Mouse (Mus musculus) kidney, embryonic 14.5 days (tissue): Measurements from ENCODE around the gene Ifnlr1. TPM values are rescaled to one million over a fixed set of nuclear protein-coding genes. Genes with fewer than 3 reads are reported as not detected.
A peak's percentile ranks its signal among the peaks of the same experiment; 100 is the strongest.
"Not testable (repeated sequence)": the region's sequence is repeated elsewhere in the genome, so short reads cannot be mapped to it uniquely, and the experiment has no call there.

Experiments used
- ATAC-seq: fragments of 200-750 bp; cut with Nextera tagmentation; 2 replicates; pipeline ENCODE4 v1.8.0; 2017; ENCODE audit warnings: moderate number of reproducible peaks, mild to moderate bottlenecking, moderate TSS enrichment, moderate library complexity; ENCODE audit not compliant: low FRiP score, low TSS enrichment
- H3K27ac ChIP-seq: fragments of 300-500 bp; sonication (generic); 2 replicates; pipeline ENCODE4 v1.5.1; 2014; ENCODE audit warnings: low read depth, mild to moderate bottlenecking, low read length, moderate library complexity, mixed read lengths
- H3K27me3 ChIP-seq: fragments of 300-500 bp; sonication (generic); 2 replicates; pipeline ENCODE4 v1.6.1; 2014; ENCODE audit warnings: mild to moderate bottlenecking, low read length; ENCODE audit not compliant: control insufficient read depth, insufficient read depth
- H3K36me3 ChIP-seq: fragments of 300-500 bp; sonication (generic); 2 replicates; pipeline ENCODE4 v1.6.1; 2014; ENCODE audit warnings: low read length, mixed read lengths; ENCODE audit not compliant: control insufficient read depth, insufficient read depth
- H3K4me1 ChIP-seq: fragments of 300-500 bp; sonication (generic); 2 replicates; pipeline ENCODE4 v1.6.1; 2014; ENCODE audit warnings: low read length, mixed read lengths; ENCODE audit not compliant: control insufficient read depth, insufficient read depth
- H3K4me2 ChIP-seq: fragments of 300-500 bp; sonication (generic); replicated peaks from 2 replicates; pipeline ENCODE4 v1.6.1; 2014; ENCODE audit warnings: low read depth, mild to moderate bottlenecking, low read length
- H3K4me3 ChIP-seq: fragments of 300-500 bp; sonication (generic); 2 replicates; pipeline ENCODE4 v1.5.1; 2014; ENCODE audit warnings: mild to moderate bottlenecking, low read length
- H3K9ac ChIP-seq: fragments of 300-500 bp; sonication (generic); 2 replicates; pipeline ENCODE4 v1.6.1; 2014; ENCODE audit warnings: low read depth, mild to moderate bottlenecking, low read length, moderate library complexity
- H3K9me3 ChIP-seq: fragments of 300-500 bp; sonication (generic); 2 replicates; pipeline ENCODE4 v1.6.1; 2016; ENCODE audit warnings: low read length; ENCODE audit not compliant: control insufficient read depth
- WGBS: fragments of 180-500 bp; shearing (Covaris S2); extraction: QIAGEN DNeasy Blood & Tissue Kit; methylation state at CpG from one replicate; pipeline ENCODE4 v1.1.7; 2014; 5-methylcytosine and 5-hydroxymethylcytosine counted together
- polyA plus RNA-seq: library from polyadenylated mRNA; unstranded; fragments of >200 nt; fragmentation: Nextera tagmentation; extraction: Ambion mirVana; gene quantifications from 2 replicates; pipeline ENCODE4 v1.2.1, GENCODE M21; 2014

Gene Ifnlr1
- 0.46 and 1.1 TPM in 2 replicates for polyA plus RNA-seq

- peak within 1 kb of the TSS; percentile 70 for H3K9ac ChIP-seq
- H3K4me2 ChIP-seq = peak within 1 kb of the TSS; percentile 86
- WGBS = under 1% methylated on average over 39 of the region's 41 CpGs
- no peak within 1 kb of the TSS for H3K27ac ChIP-seq
- peaks cover 16% of the 10 kb centered on the region; the same call in 1 of the 2 replicates for H3K27me3 ChIP-seq
- peak within 1 kb of the TSS; percentile 63 for H3K4me3 ChIP-seq
- H3K36me3 ChIP-seq = no peaks in the 10 kb centered on the region
- peak; percentile 55 for ATAC-seq
- H3K9me3 ChIP-seq = no peaks in the 10 kb centered on the region
- no peaks in the 10 kb centered on the region for H3K4me1 ChIP-seq
These were observed at the start of gene Ifnlr1 for GRCm38 (mm10) chr4:135685906-135686567. Gene Ifnlr1 (plus strand): TSS chr4:135686287.

- H3K9ac ChIP-seq, ATAC-seq, H3K4me1 ChIP-seq, H3K27ac ChIP-seq, H3K4me3 ChIP-seq, H3K9me3 ChIP-seq, H3K27me3 ChIP-seq, H3K4me2 ChIP-seq, H3K36me3 ChIP-seq: not testable (repeated sequence)
- 82% methylated on average over 8 of the region's 8 CpGs for WGBS
These were observed 44.6 kb upstream of the Ifnlr1 start for GRCm38 (mm10) chr4:135641302-135642079.

GRCm38 (mm10) chr4:135645022-135645637, 41.0 kb upstream of the Ifnlr1 start:
- Histone ChIP-seq H3K36me3 (no peaks in the 10 kb centered on the region), H3K27me3 (no peaks in the 10 kb centered on the region), H3K9me3 (no peaks in the 10 kb centered on the region), H3K9ac (no peak overlapping the region), H3K4me2 (no peak overlapping the region), H3K27ac (no peak overlapping the region), H3K4me1 (no peaks in the 10 kb centered on the region), H3K4me3 (no peak overlapping the region)
- 0 out of 2 replicates have a peak, but pooled peaks have one; percentile 46 for ATAC-seq
- WGBS = 29% methylated on average over 12 of the region's 12 CpGs

GRCm38 (mm10) chr4:135652966-135653607, 33.0 kb upstream of the Ifnlr1 start:
- 47% methylated on average over 11 of the region's 11 CpGs for WGBS
- H3K9me3 ChIP-seq = no peaks in the 10 kb centered on the region
- no peak overlapping the region for H3K4me2 ChIP-seq
- H3K27me3 ChIP-seq = no peaks in the 10 kb centered on the region; the same call in 1 of the 2 replicates
- no peak overlapping the region for H3K4me3 ChIP-seq
- no peak for ATAC-seq
- H3K4me1 ChIP-seq = peaks cover 19% of the 10 kb centered on the region
- H3K9ac ChIP-seq = no peak overlapping the region
- H3K27ac ChIP-seq = no peak overlapping the region
- no peaks in the 10 kb centered on the region for H3K36me3 ChIP-seq

- 89% methylated on average over 7 of the region's 7 CpGs for WGBS
- peaks cover 28% of the 10 kb centered on the region for H3K4me1 ChIP-seq
- no peaks in the 10 kb centered on the region for H3K9me3 ChIP-seq
- H3K27me3 ChIP-seq = no peaks in the 10 kb centered on the region; the same call in 1 of the 2 replicates
- H3K9ac ChIP-seq = no peak overlapping the region
- H3K4me2 ChIP-seq = no peak overlapping the region
- no peak for ATAC-seq
- H3K36me3 ChIP-seq = no peaks in the 10 kb centered on the region
- H3K4me3 ChIP-seq = no peak overlapping the region
- no peak overlapping the region for H3K27ac ChIP-seq
These were observed 32.1 kb upstream of the Ifnlr1 start for GRCm38 (mm10) chr4:135653956-135654355.

GRCm38 (mm10) chr4:135655499-135655898, 30.6 kb upstream of the Ifnlr1 start:
- Histone ChIP-seq H3K4me2 (no peak overlapping the region; the same call in 1 of the 2 replicates), H3K27me3 (no peaks in the 10 kb centered on the region; the same call in 1 of the 2 replicates), H3K36me3 (no peaks in the 10 kb centered on the region), H3K9ac (no peak overlapping the region), H3K27ac (no peak overlapping the region), H3K9me3 (no peaks in the 10 kb centered on the region), H3K4me1 (peaks cover 28% of the 10 kb centered on the region), H3K4me3 (no peak overlapping the region)
- 40% methylated on average over 7 of the region's 7 CpGs for WGBS
- no peak for ATAC-seq

- Histone ChIP-seq H3K27ac (no peak overlapping the region), H3K4me2 (peak overlapping the region; percentile 17; the same call in 1 of the 2 replicates), H3K9me3 (no peaks in the 10 kb centered on the region), H3K36me3 (no peaks in the 10 kb centered on the region), H3K27me3 (no peaks in the 10 kb centered on the region; the same call in 1 of the 2 replicates), H3K4me3 (no peak overlapping the region), H3K4me1 (peaks cover 28% of the 10 kb centered on the region), H3K9ac (no peak overlapping the region)
- 23% methylated on average over 10 of the region's 10 CpGs for WGBS
- ATAC-seq = peak; percentile 26; the same call in 1 of the 2 replicates
These were observed 29.9 kb upstream of the Ifnlr1 start for GRCm38 (mm10) chr4:135656094-135656589.

- WGBS = 48% methylated on average over 5 of the region's 5 CpGs
- H3K4me3 ChIP-seq = no peak overlapping the region
- no peaks in the 10 kb centered on the region for H3K36me3 ChIP-seq
- no peak overlapping the region for H3K4me2 ChIP-seq
- H3K9me3 ChIP-seq = no peaks in the 10 kb centered on the region
- H3K4me1 ChIP-seq = peaks cover 24% of the 10 kb centered on the region
- no peak for ATAC-seq
- no peaks in the 10 kb centered on the region; the same call in 1 of the 2 replicates for H3K27me3 ChIP-seq
- H3K9ac ChIP-seq = no peak overlapping the region
- H3K27ac ChIP-seq = no peak overlapping the region
These were observed 27.6 kb upstream of the Ifnlr1 start for GRCm38 (mm10) chr4:135658484-135658883.
